Mouse (Mus musculus) forebrain, embryonic 14.5 days (tissue): ENCODE results near the gene Snrpc. TPM values are rescaled to one million over a fixed set of nuclear protein-coding genes. Genes with fewer than 3 reads are reported as not detected.
A peak's percentile ranks its signal among the peaks of the same experiment; 100 is the strongest.

Source experiments
- ATAC-seq: fragments of 200-750 bp; cut with Nextera tagmentation; 2 replicates; pipeline ENCODE4 v1.8.0; 2017; ENCODE audit warnings: mild to moderate bottlenecking, moderate library complexity
- DNase-seq: peaks from one replicate; pipeline ENCODE4 v3.0.0-alpha.2; 2015; ENCODE audit warnings: low spot score
- H3K27ac ChIP-seq: fragments of 300-500 bp; sonication (generic); 2 replicates; pipeline ENCODE4 v1.5.1; 2014; ENCODE audit warnings: low read depth, mild to moderate bottlenecking, control low read depth, low read length, moderate library complexity
- H3K27me3 ChIP-seq: fragments of 300-500 bp; sonication (generic); replicated peaks from 2 replicates; pipeline ENCODE4 v1.6.1; 2014; ENCODE audit warnings: low read length, control low read depth, mixed read lengths; ENCODE audit not compliant: control insufficient read depth, insufficient read depth
- H3K36me3 ChIP-seq: fragments of 300-500 bp; sonication (generic); 2 replicates; pipeline ENCODE4 v1.6.1; 2014; ENCODE audit warnings: low read length, control low read depth; ENCODE audit not compliant: control insufficient read depth, insufficient read depth
- H3K4me1 ChIP-seq: fragments of 300-500 bp; sonication (generic); 2 replicates; pipeline ENCODE4 v1.6.1; 2014; ENCODE audit warnings: antibody characterized with exemption, low read length, control low read depth; ENCODE audit not compliant: control insufficient read depth, insufficient read depth
- H3K4me2 ChIP-seq: fragments of 300-500 bp; sonication (generic); 2 replicates; pipeline ENCODE4 v1.6.1; 2014; ENCODE audit warnings: mild to moderate bottlenecking, control low read depth, low read length
- H3K4me3 ChIP-seq: fragments of 300-500 bp; sonication (generic); 2 replicates; pipeline ENCODE4 v1.5.1; 2014; ENCODE audit warnings: low read depth, low read length, control low read depth
- H3K9ac ChIP-seq: fragments of 300-500 bp; sonication (generic); 2 replicates; pipeline ENCODE4 v1.6.1; 2014; ENCODE audit warnings: mild to moderate bottlenecking, low read length, control low read depth, moderate library complexity
- H3K9me3 ChIP-seq: fragments of 300-500 bp; sonication (generic); replicated peaks from 2 replicates; pipeline ENCODE4 v1.6.1; 2016; ENCODE audit warnings: low read length, control low read depth, mixed read lengths; ENCODE audit not compliant: control insufficient read depth
- WGBS: fragments of 180-500 bp; shearing (Covaris S2); extraction: QIAGEN DNeasy Blood & Tissue Kit; methylation state at CpG from one replicate; pipeline ENCODE4 v1.1.7; 2014; 5-methylcytosine and 5-hydroxymethylcytosine counted together
- polyA plus RNA-seq: library from polyadenylated mRNA; unstranded; fragments of >200 nt; fragmentation: Nextera tagmentation; extraction: Ambion mirVana; gene quantifications from 2 replicates; pipeline ENCODE4 v1.2.1, GENCODE M21; 2014

The Snrpc gene
- polyA plus RNA-seq, 1 experiment from 2014 or later = 338 TPM

GRCm38 (mm10) chr17:27811980-27812379 is 26.0 kb upstream of the Snrpc start:
- Histone ChIP-seq H3K4me2 (no peak overlapping the region), H3K27ac (no peak overlapping the region)
- WGBS = 89% methylated on average over 3 of the region's 3 CpGs

GRCm38 (mm10) chr17:27814606-27815005 is 23.3 kb upstream of the Snrpc start:
- ATAC-seq = no peak
- no peak for DNase-seq
- H3K9me3 ChIP-seq = no peaks in the 10 kb centered on the region

More at GRCm38 (mm10) chr17:27811980-27812379, 26.0 kb upstream of the Snrpc start:
- Histone ChIP-seq H3K27me3 (no peaks in the 10 kb centered on the region), H3K36me3 (no peaks in the 10 kb centered on the region), H3K4me3 (no peak overlapping the region), H3K9ac (no peak overlapping the region), H3K4me1 (no peaks in the 10 kb centered on the region), H3K9me3 (no peaks in the 10 kb centered on the region)
- ATAC-seq (no peak), DNase-seq (no peak)

GRCm38 (mm10) chr17:27819011-27819410 is 18.9 kb upstream of the Snrpc start:
- ATAC-seq = no peak
- Histone ChIP-seq H3K9ac (peak overlapping the region; percentile 93), H3K4me3 (peak overlapping the region; percentile 96), H3K36me3 (no peaks in the 10 kb centered on the region), H3K27ac (no peak overlapping the region), H3K27me3 (no peaks in the 10 kb centered on the region), H3K9me3 (no peaks in the 10 kb centered on the region), H3K4me1 (peaks cover 18% of the 10 kb centered on the region), H3K4me2 (peak overlapping the region; percentile 96)
- WGBS = 34% methylated on average over 7 of the region's 7 CpGs
- DNase-seq = no peak

More at GRCm38 (mm10) chr17:27814606-27815005, 23.3 kb upstream of the Snrpc start:
- no peaks in the 10 kb centered on the region for H3K36me3 ChIP-seq
- no peak overlapping the region for H3K27ac ChIP-seq
- no peak overlapping the region for H3K4me2 ChIP-seq
- H3K9ac ChIP-seq = no peak overlapping the region
- no peaks in the 10 kb centered on the region for H3K27me3 ChIP-seq
- H3K4me1 ChIP-seq = peaks cover 14% of the 10 kb centered on the region
- no peak overlapping the region for H3K4me3 ChIP-seq

GRCm38 (mm10) chr17:27819521-27819970 is 18.4 kb upstream of the Snrpc start:
- Histone ChIP-seq H3K27ac (no peak overlapping the region), H3K27me3 (no peaks in the 10 kb centered on the region), H3K4me3 (peak overlapping the region; percentile 96), H3K9me3 (no peaks in the 10 kb centered on the region), H3K4me2 (peak overlapping the region; percentile 96), H3K4me1 (peaks cover 18% of the 10 kb centered on the region), H3K9ac (peak overlapping the region; percentile 93), H3K36me3 (no peaks in the 10 kb centered on the region)
- ATAC-seq (no peak), DNase-seq (peak; percentile 14)
- WGBS = under 1% methylated on average over 20 of the region's 20 CpGs

GRCm38 (mm10) chr17:27819971-27820567 is 17.9 kb upstream of the Snrpc start:
- Histone ChIP-seq H3K36me3 (no peaks in the 10 kb centered on the region), H3K27ac (peak overlapping the region; percentile 79), H3K9ac (peak overlapping the region; percentile 93), H3K4me2 (peak overlapping the region; percentile 96), H3K9me3 (no peaks in the 10 kb centered on the region), H3K27me3 (no peaks in the 10 kb centered on the region), H3K4me3 (peak overlapping the region; percentile 96), H3K4me1 (peaks cover 18% of the 10 kb centered on the region)
- DNase-seq = no peak
- ATAC-seq = peak; percentile 91
- whole genome bisulfite sequencing = under 1% methylated on average over 39 of the region's 62 CpGs

GRCm38 (mm10) chr17:27820568-27821406 is 17.2 kb upstream of the Snrpc start, which contains the start of gene D17Wsu92e:
Gene D17Wsu92e, minus strand, starts transcription at chr17:27820648.
- H3K36me3 ChIP-seq = no peaks in the 10 kb centered on the region
- peak within 1 kb of the TSS; percentile 96 for H3K4me2 ChIP-seq
- H3K27me3 ChIP-seq = no peaks in the 10 kb centered on the region
- peak within 1 kb of the TSS; percentile 93 for H3K9ac ChIP-seq
- H3K9me3 ChIP-seq = no peaks in the 10 kb centered on the region
- ATAC-seq (peak; percentile 97), DNase-seq (peak; percentile 99)
- peaks cover 18% of the 10 kb centered on the region for H3K4me1 ChIP-seq
- peak within 1 kb of the TSS; percentile 96 for H3K4me3 ChIP-seq
- 3% methylated on average over 30 of the region's 56 CpGs for WGBS
- peak within 1 kb of the TSS; percentile 79 for H3K27ac ChIP-seq

GRCm38 (mm10) chr17:27821407-27822338 is 16.3 kb upstream of the Snrpc start:
- Histone ChIP-seq H3K27ac (0 out of 2 replicates have a peak overlapping the region, but pooled peaks have one; percentile 70), H3K4me3 (no peak overlapping the region), H3K9ac (peak overlapping the region; percentile 72), H3K36me3 (no peaks in the 10 kb centered on the region), H3K27me3 (no peaks in the 10 kb centered on the region), H3K4me1 (peaks cover 20% of the 10 kb centered on the region), H3K4me2 (peak overlapping the region; percentile 78), H3K9me3 (no peaks in the 10 kb centered on the region)
- 65% methylated on average over 9 of the region's 9 CpGs for WGBS
- DNase-seq = peak; percentile 9
- no peak for ATAC-seq

GRCm38 (mm10) chr17:27823142-27823905 is 14.6 kb upstream of the Snrpc start:
- Histone ChIP-seq H3K4me1 (peaks cover 19% of the 10 kb centered on the region), H3K9ac (no peak overlapping the region), H3K4me2 (no peak overlapping the region), H3K36me3 (no peaks in the 10 kb centered on the region), H3K4me3 (no peak overlapping the region), H3K27me3 (no peaks in the 10 kb centered on the region), H3K9me3 (no peaks in the 10 kb centered on the region), H3K27ac (no peak overlapping the region)
- WGBS = 74% methylated on average over 9 of the region's 9 CpGs
- ATAC-seq (no peak), DNase-seq (no peak)
